Mouse (Mus musculus) splenic B cell, adult 2 months (primary cell): ENCODE results near the gene Tnrc18.

Experiments
- DNase-seq: peaks from one replicate; pipeline ENCODE4 v3.0.0-alpha.2; 2011; ENCODE audit warnings: low read depth, low spot score
- H3K27me3 ChIP-seq: 2 replicates; pipeline ENCODE4 v1.6.1; 2012; ENCODE audit warnings: mild to moderate bottlenecking, low read length, moderate library complexity, mixed read lengths; ENCODE audit not compliant: control insufficient read depth, poor library complexity, insufficient read depth, severe bottlenecking
- H3K36me3 ChIP-seq: 2 replicates; pipeline ENCODE4 v1.6.1; 2012; ENCODE audit warnings: mild to moderate bottlenecking, low read length, moderate library complexity, mixed read lengths; ENCODE audit not compliant: control insufficient read depth, poor library complexity, insufficient read depth, severe bottlenecking

The Tnrc18 gene

GRCm38 (mm10) chr5:142762082-142762807, 55.2 kb downstream of the Tnrc18 start:
- H3K36me3 ChIP-seq: peaks cover 28% of the 10 kb centered on the region
- DNase-seq: no peak
- H3K27me3 ChIP-seq: no peaks in the 10 kb centered on the region

DNA sequence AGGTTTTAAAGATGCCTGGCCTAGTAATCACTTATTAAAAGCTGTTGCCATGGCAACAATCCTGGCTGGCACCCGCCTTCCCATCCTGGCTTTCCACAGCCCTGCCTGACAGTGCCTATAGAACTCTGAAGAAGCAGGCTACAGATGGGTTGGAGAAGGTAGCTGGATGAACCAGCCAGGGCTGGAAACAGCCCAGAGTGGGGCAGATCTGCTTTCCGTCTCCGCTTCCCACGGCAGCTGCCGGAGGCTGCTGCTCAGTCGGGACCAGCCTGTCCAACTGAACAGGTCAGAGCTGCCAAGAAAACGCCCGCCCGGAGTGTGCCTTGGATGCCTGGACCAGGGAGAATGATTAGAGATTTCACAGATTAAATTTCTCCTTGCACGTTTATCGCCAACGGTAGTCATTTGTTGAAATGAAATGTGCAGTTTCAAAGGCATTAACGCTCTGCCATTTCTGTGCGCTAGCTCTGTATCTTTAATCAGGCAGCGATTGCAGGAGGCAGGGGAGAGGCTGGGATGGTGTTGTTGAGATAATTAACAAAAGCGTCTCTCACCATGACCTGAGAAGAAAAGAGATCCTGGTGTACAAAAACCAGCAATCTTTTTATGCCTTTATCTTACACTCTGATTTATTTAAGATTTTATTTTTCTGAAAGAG, 56.0 kb downstream of the Tnrc18 start:
- no peaks in the 10 kb centered on the region for H3K27me3 ChIP-seq
- peaks cover 24% of the 10 kb centered on the region for H3K36me3 ChIP-seq
- no peak for DNase-seq

- H3K27me3 ChIP-seq: no peaks in the 10 kb centered on the region
- H3K36me3 ChIP-seq: peaks cover 17% of the 10 kb centered on the region
- no peak for DNase-seq
Observed at GRCm38 (mm10) chr5:142759786-142760185, 57.7 kb downstream of the Tnrc18 start.

GRCm38 (mm10) chr5:142752241-142752640, 65.2 kb downstream of the Tnrc18 start:
- Histone ChIP-seq H3K27me3 (no peaks in the 10 kb centered on the region), H3K36me3 (peaks cover 1% of the 10 kb centered on the region)
- no peak for DNase-seq

- no peak for DNase-seq
- Histone ChIP-seq H3K27me3 (no peaks in the 10 kb centered on the region), H3K36me3 (peaks cover 1% of the 10 kb centered on the region)
Observed at GRCm38 (mm10) chr5:142750173-142750572, 67.3 kb downstream of the Tnrc18 start.

DNA sequence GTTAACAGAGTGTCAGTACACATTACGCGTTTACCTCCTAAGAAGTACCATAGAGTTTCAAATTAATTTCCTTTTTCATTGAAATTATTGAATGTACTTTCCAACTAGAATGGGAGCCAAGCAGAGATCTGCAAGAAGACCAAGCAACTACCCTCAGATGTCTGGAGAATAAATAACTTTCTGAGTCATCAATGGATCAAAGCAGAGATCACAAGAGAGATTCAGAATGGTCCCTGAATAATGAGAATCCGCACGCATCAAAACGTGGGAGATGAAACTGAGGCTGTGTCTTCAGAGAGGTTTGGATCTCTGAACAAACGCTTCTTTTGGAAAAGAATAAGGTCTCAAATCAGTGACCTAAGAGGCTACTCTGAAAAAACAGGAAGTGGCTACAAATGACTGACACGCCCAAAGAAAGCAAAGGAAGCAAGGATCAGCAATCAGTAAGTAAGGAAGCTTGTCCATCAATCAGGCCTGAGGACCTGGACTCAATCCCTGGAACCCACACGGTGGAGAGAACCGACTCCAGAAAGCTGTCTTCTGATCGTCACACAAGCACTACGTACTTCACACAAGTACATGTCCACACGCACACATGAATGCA, 70.3 kb downstream of the Tnrc18 start:
- DNase-seq: peak; percentile 42

GRCm38 (mm10) chr5:142739941-142740340, 77.5 kb downstream of the Tnrc18 start:
- no peak for DNase-seq
- peaks cover 2% of the 10 kb centered on the region for H3K36me3 ChIP-seq

More for the DNA sequence above, 70.3 kb downstream of the Tnrc18 start:
- H3K27me3 ChIP-seq: no peaks in the 10 kb centered on the region
- H3K36me3 ChIP-seq: peaks cover 3% of the 10 kb centered on the region; the same call in 1 of the 2 replicates

GRCm38 (mm10) chr5:142731916-142732315, 85.5 kb downstream of the Tnrc18 start:
- peaks cover 8% of the 10 kb centered on the region for H3K36me3 ChIP-seq
- no peak for DNase-seq
- H3K27me3 ChIP-seq: no peaks in the 10 kb centered on the region

More at GRCm38 (mm10) chr5:142739941-142740340, 77.5 kb downstream of the Tnrc18 start:
- H3K27me3 ChIP-seq: no peaks in the 10 kb centered on the region

- Histone ChIP-seq H3K36me3 (peaks cover 8% of the 10 kb centered on the region), H3K27me3 (no peaks in the 10 kb centered on the region)
- no peak for DNase-seq
Observed at GRCm38 (mm10) chr5:142730295-142730694, 87.2 kb downstream of the Tnrc18 start.

DNA sequence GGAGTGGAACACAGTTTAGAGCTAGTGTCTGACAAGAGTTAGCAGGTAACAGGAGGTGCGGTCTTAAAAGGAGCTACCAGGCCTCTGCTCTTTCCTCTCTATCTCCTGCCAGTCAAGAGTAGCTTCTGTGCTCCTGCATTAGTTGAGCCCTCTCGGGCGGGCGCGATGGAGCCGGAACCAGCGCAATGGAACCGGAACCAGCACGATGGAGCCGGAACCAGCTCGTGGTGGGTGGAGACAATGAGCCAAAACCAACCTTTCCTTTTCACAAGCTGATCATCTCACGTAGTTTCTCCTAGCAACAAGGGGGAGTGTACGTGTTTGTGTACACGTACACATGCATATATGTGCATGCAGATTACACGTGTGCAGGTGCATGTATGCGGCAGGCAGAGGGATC, 89.2 kb downstream of the Tnrc18 start:
- H3K36me3 ChIP-seq: peaks cover 8% of the 10 kb centered on the region
- DNase-seq: no peak
- H3K27me3 ChIP-seq: no peaks in the 10 kb centered on the region

DNA sequence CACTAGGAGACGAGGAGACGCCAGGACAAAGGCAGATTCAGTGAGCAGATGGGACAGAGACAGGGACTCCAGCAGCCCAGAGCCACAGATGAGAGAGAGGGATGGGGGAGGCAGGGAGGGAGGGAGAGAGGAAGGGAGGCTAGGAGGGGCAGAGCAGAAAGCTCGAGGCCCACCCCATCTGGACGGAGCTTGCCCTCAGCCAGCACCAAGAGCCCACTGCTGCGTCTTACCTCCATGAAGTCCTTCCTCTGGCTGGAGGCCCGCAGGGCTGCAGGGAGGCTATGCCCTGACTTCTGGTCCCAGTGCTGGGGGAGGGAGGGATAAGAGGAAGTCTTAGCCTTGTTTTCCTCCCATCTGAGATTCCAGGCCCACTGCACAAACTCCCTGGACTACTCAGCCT, 90.7 kb downstream of the Tnrc18 start:
- H3K27me3 ChIP-seq: no peaks in the 10 kb centered on the region
- peaks cover 5% of the 10 kb centered on the region; the same call in 1 of the 2 replicates for H3K36me3 ChIP-seq
- no peak for DNase-seq

DNA sequence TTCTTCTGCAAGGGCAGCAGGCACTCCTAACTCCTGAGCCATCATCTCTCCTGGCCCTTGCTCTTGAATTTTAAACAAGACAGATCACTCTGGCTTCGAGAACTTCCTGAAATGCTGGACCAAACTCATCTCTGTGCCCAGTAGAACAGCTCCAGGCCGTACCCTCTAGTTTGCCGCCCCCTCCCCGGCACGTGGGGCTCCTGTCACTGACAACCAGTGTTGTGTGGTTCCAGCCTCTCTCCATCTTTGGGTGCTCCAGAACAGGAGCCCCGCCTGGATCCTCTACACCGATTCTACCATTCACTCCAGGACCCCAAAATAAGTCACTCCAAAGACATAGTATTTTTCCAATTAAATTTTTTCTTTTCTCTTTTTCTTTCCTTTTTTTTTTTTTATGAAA, 93.2 kb downstream of the Tnrc18 start:
- no peak for DNase-seq
- Histone ChIP-seq H3K27me3 (no peaks in the 10 kb centered on the region), H3K36me3 (0 out of 2 replicates have a peak, but pooled peaks cover 2% of the 10 kb centered on the region)

DNA sequence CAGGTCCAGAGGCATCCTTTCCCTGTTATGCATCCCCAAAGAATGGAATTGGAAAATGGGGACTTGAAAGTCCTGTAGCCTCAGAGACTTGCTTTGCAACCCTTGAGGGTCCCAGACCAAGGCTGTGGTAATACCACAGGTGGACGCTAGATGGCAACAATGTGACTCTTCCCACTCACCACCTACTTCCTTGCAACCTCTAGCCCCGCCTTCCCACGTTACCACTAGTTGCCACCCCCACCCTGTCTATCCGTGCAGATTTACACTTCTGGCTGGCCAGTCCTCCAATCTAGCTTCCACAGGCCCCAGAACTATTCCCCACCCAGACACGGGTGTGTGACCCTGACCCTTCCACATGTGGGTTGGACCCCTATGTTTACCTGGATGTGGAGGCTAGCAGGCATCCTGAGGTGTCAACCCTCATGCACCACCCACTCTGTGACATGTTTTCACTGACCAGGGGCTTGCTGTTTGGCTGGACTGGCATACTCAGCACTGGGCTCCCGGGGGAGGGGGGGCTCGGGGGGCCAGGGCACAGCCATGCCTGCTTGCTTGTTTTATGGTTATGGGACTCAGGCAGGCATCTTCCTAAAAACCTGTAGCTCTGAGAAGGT, 93.8 kb downstream of the Tnrc18 start:
- Histone ChIP-seq H3K27me3 (no peaks in the 10 kb centered on the region), H3K36me3 (0 out of 2 replicates have a peak, but pooled peaks cover 2% of the 10 kb centered on the region)
- peak; percentile 85 for DNase-seq

DNA sequence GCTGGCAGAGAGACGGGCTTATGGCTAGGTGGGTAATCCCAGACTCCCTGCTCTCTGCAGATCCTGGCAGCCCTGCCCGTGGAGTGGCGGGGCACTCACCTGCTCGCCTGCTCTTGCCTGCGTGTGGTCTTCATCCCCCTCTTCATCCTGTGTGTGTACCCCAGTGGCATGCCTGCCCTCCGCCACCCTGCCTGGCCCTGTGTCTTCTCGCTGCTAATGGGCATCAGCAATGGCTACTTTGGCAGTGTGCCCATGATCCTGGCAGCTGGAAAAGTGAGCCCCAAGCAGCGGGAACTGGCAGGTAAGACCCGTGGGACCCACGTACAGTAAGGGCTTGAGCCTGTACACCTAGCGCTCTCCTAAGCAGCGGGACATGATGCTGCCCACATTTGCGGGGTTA, 97.6 kb downstream of the Tnrc18 start:
- Histone ChIP-seq H3K36me3 (no peaks in the 10 kb centered on the region), H3K27me3 (no peaks in the 10 kb centered on the region)
- DNase-seq: no peak

GRCm38 (mm10) chr5:142718486-142718885, 99.0 kb downstream of the Tnrc18 start:
- H3K27me3 ChIP-seq: no peaks in the 10 kb centered on the region
- no peaks in the 10 kb centered on the region for H3K36me3 ChIP-seq
- no peak for DNase-seq
